Mouse (Mus musculus): ENCODE measurements around the gene Dlx5.

DNA sequence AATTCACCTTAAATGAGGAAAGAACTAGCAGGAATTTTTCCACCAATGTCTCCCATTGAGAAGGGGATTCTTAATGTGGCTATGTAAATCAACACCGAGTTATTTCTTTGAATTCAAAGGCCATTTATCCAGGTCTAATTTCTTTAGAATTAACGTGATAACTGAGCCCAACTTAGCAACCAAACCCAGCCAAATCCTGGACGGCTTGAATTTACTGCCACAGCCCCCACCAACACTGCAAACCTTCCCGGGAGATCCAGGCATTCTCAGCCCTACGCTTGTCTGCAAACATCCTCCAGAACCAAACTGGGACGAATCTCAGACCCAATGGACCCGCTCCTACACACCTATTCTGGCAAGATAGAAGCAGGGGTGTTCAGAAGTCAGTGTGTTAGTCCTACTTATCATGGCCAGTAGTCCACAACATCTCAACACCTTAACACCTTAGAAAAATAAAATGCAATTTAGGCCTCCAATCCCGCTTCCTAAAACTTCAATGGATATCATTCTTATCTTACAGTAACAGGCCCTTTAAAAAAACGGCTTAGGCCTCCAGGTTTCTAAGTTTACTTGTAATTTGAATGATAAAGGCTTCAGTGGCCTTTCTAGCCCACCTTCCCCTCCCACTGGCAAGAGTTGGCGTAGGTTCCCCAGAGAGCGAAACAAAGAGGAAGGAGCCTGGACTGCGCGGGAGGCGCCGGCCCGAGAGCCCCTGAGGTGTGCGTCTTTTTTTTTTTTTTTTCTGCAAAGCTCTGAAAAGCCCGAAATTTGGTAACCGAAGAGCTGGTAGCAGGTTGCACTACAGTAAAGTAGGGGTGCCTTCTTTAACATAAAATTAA is 22.6 kb downstream of the Dlx5 start:
- no peak for TF ChIP-seq ZKSCAN1 (IDR thresholded peaks at IDR 0.05; ENCODE audit: low read depth, low read length)
- TF ChIP-seq ZNF384 (IDR thresholded peaks at IDR 0.05; ENCODE audit: low read depth, low read length), result no peak
- no peak for TF ChIP-seq CTCF (IDR thresholded peaks at IDR 0.05 in 2 of 3, conservative IDR thresholded peaks at IDR 0.05 in 1 of 3; ENCODE audit: control insufficient read depth in 1 of 3, insufficient read depth in 1 of 3, low read depth in 2 of 3, low read length in 3 of 3, poor library complexity in 1 of 3, severe bottlenecking in 1 of 3)
- no peak for TF ChIP-seq RAD21 (IDR thresholded peaks at IDR 0.05; ENCODE audit: low read depth, low read length)
- no peak for TF ChIP-seq ELF1 (IDR thresholded peaks at IDR 0.05; ENCODE audit: low read depth, low read length)
- no peak for TF ChIP-seq GATA1 (IDR thresholded peaks at IDR 0.05; ENCODE audit: low read depth, low read length)

All from MEL (cell line).